Comparison of ENCODE assay signal across 22 mouse cellular contexts in the genomic region with DNA sequence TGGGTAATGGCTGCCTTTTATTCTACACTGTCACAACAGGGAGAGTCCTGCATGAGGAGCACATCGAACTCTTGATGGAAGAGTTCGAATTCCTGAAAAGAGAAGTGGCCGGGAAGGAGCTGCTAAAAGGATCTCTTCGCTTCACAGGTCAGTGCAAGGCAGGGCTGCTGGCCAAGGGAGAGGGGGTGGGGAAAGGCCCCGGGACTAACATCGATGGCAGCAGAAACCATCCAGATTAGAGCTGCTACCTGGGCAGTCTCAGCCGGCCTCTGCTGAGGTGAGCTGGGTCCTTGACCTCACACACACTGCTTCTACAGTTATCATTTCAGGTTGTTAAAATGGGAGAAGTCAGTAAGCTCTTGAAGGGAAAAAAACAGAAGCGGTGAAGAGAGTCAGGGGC.
"Had no signal": no experiment of that assay in that cellular context is flagged by ENCODE, and none has a peak within 500 bp of the region (broad histone marks: within the 10 kb centered on the region; RNA-seq: fewer than 3 reads in every experiment).

No protein-coding gene starts in this region.

- H3K4me3 ChIP-seq: gastrocnemius, adult 2 months; heart, adult 2 months; intestine, embryonic 15.5 days; layer of hippocampus, adult 2 months; left cerebral cortex, adult 2 months; limb, embryonic 10.5 days; limb, embryonic 12.5 days; liver, embryonic 13.5 days; liver, embryonic 15.5 days had no signal

- H3K9ac ChIP-seq: hindbrain, embryonic 14.5 days; intestine, embryonic 15.5 days; limb, embryonic 12.5 days; liver, embryonic 13.5 days; liver, embryonic 15.5 days; liver, postnatal 0 days had no signal

- H3K27ac ChIP-seq: gastrocnemius, adult 2 months; heart, adult 2 months; hindbrain, embryonic 14.5 days; intestine, embryonic 15.5 days; layer of hippocampus, adult 2 months; left cerebral cortex, adult 2 months; limb, embryonic 10.5 days; limb, embryonic 12.5 days; liver, embryonic 13.5 days; liver, embryonic 15.5 days had no signal

- H3K27me3 ChIP-seq: intestine, embryonic 15.5 days; limb, embryonic 12.5 days; liver, embryonic 13.5 days; liver, embryonic 15.5 days had no signal

- H3K36me3 ChIP-seq: intestine, embryonic 15.5 days had no signal

- H3K9me3 ChIP-seq: intestine, embryonic 15.5 days; limb, embryonic 10.5 days; limb, embryonic 12.5 days; liver, embryonic 13.5 days; liver, embryonic 15.5 days had no signal

- H3K4me2 ChIP-seq: heart, embryonic 11.5 days; hindbrain, embryonic 14.5 days; intestine, embryonic 15.5 days; limb, embryonic 12.5 days; liver, embryonic 11.5 days; liver, embryonic 13.5 days; liver, embryonic 15.5 days had no signal

- DNase-seq: gastrocnemius, adult 2 months; gastrocnemius, postnatal 10 days; gastrocnemius, postnatal 25 days; heart, adult 2 months; heart, postnatal 10 days; heart, postnatal 4 days; liver; liver, embryonic 13.5 days; liver, postnatal 0 days had no signal

- H3K4me1 ChIP-seq: intestine, embryonic 15.5 days; limb, embryonic 10.5 days; limb, embryonic 12.5 days; liver, embryonic 13.5 days; liver, embryonic 15.5 days had no signal

- ATAC-seq: forebrain, embryonic 16.5 days; hindbrain, embryonic 16.5 days; inflammation-experienced regulatory T-cells, adult 6 months; intestine, embryonic 15.5 days; intestine, postnatal 0 days; liver, postnatal 0 days had no signal
